Mouse (Mus musculus) lung, postnatal 0 days (tissue): ENCODE measurements around the gene Car14. TPM values are rescaled to one million over a fixed set of nuclear protein-coding genes. Genes with fewer than 3 reads are reported as not detected.
"Not testable (repeated sequence)": the region's sequence is repeated elsewhere in the genome, so short reads cannot be mapped to it uniquely, and the experiment has no call there.

Experiments used
- ATAC-seq: fragments of 200-750 bp; cut with Nextera tagmentation; 2 replicates; pipeline ENCODE4 v1.8.0; 2017; ENCODE audit warnings: moderate library complexity
- DNase-seq: peaks from one replicate; pipeline ENCODE4 v3.0.0-alpha.2; 2016; ENCODE audit warnings: low spot score
- H3K27ac ChIP-seq: fragments of 300-500 bp; sonication (generic); 2 replicates; pipeline ENCODE4 v1.5.1; 2014; ENCODE audit warnings: antibody characterized with exemption, mild to moderate bottlenecking, low read length, mixed read lengths
- H3K27me3 ChIP-seq: fragments of 300-500 bp; sonication (generic); replicated peaks from 2 replicates; pipeline ENCODE4 v1.6.1; 2014; ENCODE audit warnings: low read length, mixed read lengths; ENCODE audit not compliant: insufficient read depth
- H3K36me3 ChIP-seq: fragments of 300-500 bp; sonication (generic); 2 replicates; pipeline ENCODE4 v1.6.1; 2014; ENCODE audit warnings: low read length, mixed read lengths; ENCODE audit not compliant: insufficient read depth
- H3K4me1 ChIP-seq: fragments of 300-500 bp; sonication (generic); 2 replicates; pipeline ENCODE4 v1.6.1; 2014; ENCODE audit warnings: antibody characterized with exemption, low read depth, low read length, mixed read lengths; ENCODE audit not compliant: insufficient read depth
- H3K4me2 ChIP-seq: fragments of 300-500 bp; sonication (generic); replicated peaks from 2 replicates; pipeline ENCODE4 v1.6.1; 2014; ENCODE audit warnings: low read depth, mild to moderate bottlenecking, low read length, moderate library complexity, mixed read lengths
- H3K4me3 ChIP-seq: fragments of 300-500 bp; sonication (generic); 2 replicates; pipeline ENCODE4 v1.5.1; 2014; ENCODE audit warnings: low read depth, low read length
- H3K9ac ChIP-seq: fragments of 300-500 bp; sonication (generic); replicated peaks from 2 replicates; pipeline ENCODE4 v1.6.1; 2014; ENCODE audit warnings: low read depth, mild to moderate bottlenecking
- H3K9me3 ChIP-seq: fragments of 300-500 bp; sonication (generic); 2 replicates; pipeline ENCODE4 v1.6.1; 2016; ENCODE audit warnings: low read length, mixed read lengths
- CTCF ChIP-seq: IDR thresholded peaks from 2 replicates; pipeline ENCODE4 v1.5.1; 2016; ENCODE audit warnings: antibody characterized with exemption, mild to moderate bottlenecking
- EP300 ChIP-seq: IDR thresholded peaks from 2 replicates; pipeline ENCODE4 v1.6.1; 2016; ENCODE audit warnings: antibody characterized with exemption, mild to moderate bottlenecking, control low read depth
- WGBS: fragments of 180-500 bp; shearing (Covaris S2); extraction: QIAGEN DNeasy Blood & Tissue Kit; methylation state at CpG from one replicate; pipeline ENCODE4 v1.1.7; 2014; 5-methylcytosine and 5-hydroxymethylcytosine counted together
- polyA plus RNA-seq: library from polyadenylated mRNA; unstranded; fragments of >200 nt; fragmentation: Nextera tagmentation; extraction: Ambion mirVana; gene quantifications from 2 replicates; pipeline ENCODE4 v1.2.1, GENCODE M21; 2015

Car14 gene
- polyA plus RNA-seq, 1 experiment from 2014 or later: 4.4 TPM

DNA sequence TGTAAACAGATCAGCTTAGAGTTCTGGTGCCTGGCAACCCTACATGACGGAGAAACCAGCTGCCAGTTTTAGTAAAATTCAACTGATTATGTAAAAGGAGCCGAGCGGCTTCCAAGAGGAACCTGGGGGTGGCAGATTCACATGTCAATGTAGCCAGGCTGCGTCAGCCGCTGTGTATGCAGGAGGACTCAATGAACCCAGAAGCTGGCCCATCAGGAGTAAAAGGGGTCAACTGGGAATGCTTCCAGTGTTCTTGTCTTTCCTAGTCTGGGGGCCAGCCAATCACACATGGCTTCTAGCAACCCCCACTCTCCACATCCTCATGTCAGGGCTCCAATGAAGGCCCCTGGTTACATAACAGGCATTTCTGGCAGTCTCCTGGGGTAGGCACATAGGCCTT, 39.4 kb downstream of the Car14 start:
- ATAC-seq: no peak
- 75% methylated on average over 5 of the region's 5 CpGs for WGBS
- Histone ChIP-seq H3K9me3 (no peaks in the 10 kb centered on the region), H3K9ac (no peak overlapping the region), H3K27ac (no peak overlapping the region), H3K4me1 (no peaks in the 10 kb centered on the region), H3K36me3 (0 out of 2 replicates have a peak, but pooled peaks cover 8% of the 10 kb centered on the region), H3K4me2 (no peak overlapping the region), H3K27me3 (no peaks in the 10 kb centered on the region), H3K4me3 (no peak overlapping the region)
- TF ChIP-seq EP300 (no peak), CTCF (no peak)
- DNase-seq: no peak

DNA sequence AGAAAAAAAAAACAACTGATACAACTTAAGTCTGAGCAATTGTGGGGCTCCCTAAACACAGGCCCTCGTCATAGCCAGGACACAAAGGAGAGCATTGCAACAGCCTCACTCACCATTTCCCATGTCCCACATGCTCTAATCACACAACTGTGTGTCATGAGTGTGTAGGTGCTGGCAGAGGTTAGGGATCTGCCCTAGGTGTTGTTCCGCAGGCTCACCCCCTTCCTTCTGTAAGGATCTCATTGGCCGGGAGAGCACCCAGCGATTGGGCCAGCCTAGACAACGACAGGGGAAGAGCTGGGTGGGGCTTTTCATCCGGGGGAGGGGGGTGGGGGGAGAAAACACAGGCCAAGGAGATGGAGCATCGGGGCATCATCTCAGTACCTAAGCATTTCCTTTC, 40.9 kb downstream of the Car14 start:
- H3K4me2 ChIP-seq: no peak overlapping the region
- H3K9me3 ChIP-seq: no peaks in the 10 kb centered on the region
- no peaks in the 10 kb centered on the region for H3K4me1 ChIP-seq
- no peak for TF ChIP-seq EP300
- WGBS: 63% methylated on average over 7 of the region's 7 CpGs
- H3K4me3 ChIP-seq: no peak overlapping the region
- no peak overlapping the region for H3K9ac ChIP-seq
- H3K27ac ChIP-seq: no peak overlapping the region
- no peak for ATAC-seq
- no peak for DNase-seq
- H3K36me3 ChIP-seq: 0 out of 2 replicates have a peak, but pooled peaks cover 8% of the 10 kb centered on the region
- no peaks in the 10 kb centered on the region for H3K27me3 ChIP-seq

DNA sequence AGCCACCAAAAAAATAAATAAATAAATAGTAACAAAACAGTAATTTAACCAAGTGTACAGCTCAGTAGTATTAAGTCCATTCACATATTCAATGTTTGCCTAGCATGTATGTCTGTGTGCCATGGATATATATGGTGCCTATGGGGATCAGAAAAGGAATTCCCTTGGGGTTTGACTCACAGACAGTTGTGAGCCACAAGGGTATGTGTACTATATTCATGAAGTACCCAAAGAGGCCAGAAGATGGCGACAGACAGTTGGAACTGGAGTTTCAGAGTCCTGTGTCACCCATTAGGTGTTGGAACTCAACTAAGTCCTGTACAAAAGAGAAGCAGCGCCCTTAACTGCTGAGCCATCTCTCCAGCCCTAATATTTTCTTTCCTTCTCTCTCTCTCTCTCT, 42.7 kb downstream of the Car14 start:
- Histone ChIP-seq H3K4me2 (no peak overlapping the region), H3K27ac (no peak overlapping the region), H3K36me3 (0 out of 2 replicates have a peak, but pooled peaks cover 8% of the 10 kb centered on the region), H3K4me3 (no peak overlapping the region), H3K4me1 (no peaks in the 10 kb centered on the region), H3K9ac (no peak overlapping the region), H3K9me3 (no peaks in the 10 kb centered on the region), H3K27me3 (no peaks in the 10 kb centered on the region)
- ATAC-seq (peak; percentile 83), DNase-seq (peak; percentile 89)
- no peak for TF ChIP-seq EP300
- TF ChIP-seq CTCF: peak; percentile 88
- 42% methylated on average over 2 of the region's 2 CpGs for WGBS

DNA sequence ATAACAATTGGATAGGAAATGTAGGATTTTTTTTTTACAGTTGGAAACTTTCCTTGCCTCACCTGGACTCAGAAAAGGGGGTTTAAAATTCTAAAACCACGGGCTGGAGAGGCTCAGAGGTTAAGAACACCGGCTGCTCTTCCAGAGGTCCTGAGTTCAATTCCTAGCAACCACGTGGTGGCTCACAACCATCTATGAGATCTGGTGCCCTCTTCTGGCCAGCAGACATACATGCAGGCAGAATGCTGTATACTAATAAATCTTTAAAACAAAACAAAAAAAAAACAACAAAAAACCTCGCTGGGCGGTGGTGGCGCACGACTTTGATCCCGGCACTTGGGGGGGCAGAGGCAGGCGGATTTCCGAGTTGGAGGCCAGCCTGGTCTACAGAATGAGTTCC, 43.3 kb downstream of the Car14 start:
- DNase-seq (no peak), ATAC-seq (no peak)
- Histone ChIP-seq H3K9ac (no peak overlapping the region), H3K9me3 (no peaks in the 10 kb centered on the region), H3K4me3 (no peak overlapping the region), H3K4me2 (no peak overlapping the region), H3K27me3 (no peaks in the 10 kb centered on the region), H3K36me3 (0 out of 2 replicates have a peak, but pooled peaks cover 8% of the 10 kb centered on the region), H3K27ac (no peak overlapping the region), H3K4me1 (no peaks in the 10 kb centered on the region)
- no peak for TF ChIP-seq EP300
- TF ChIP-seq CTCF: peak; percentile 64
- 78% methylated on average over 10 of the region's 10 CpGs for WGBS

DNA sequence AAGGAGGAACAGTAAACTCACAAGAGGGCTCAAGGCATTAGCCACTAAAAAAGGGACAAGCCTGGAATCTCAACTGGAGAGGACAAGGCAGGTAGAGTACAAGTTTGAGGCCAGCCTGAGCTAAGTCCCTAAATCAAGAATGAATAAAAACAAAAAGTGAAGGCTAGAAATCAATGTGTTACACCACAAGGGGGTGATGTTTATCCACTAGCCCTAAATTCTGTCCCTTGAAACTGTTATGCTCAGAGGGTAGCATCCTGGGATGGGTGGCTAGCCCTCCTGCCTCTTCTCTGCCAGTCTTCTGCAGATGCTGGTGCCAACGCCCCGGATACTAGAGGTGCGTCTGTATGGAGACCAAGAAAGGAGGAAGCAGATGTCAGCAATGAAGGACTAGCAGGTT, 44.2 kb downstream of the Car14 start:
- DNase-seq (no peak), ATAC-seq (no peak)
- Histone ChIP-seq H3K9me3 (no peaks in the 10 kb centered on the region), H3K4me3 (no peak overlapping the region), H3K36me3 (0 out of 2 replicates have a peak, but pooled peaks cover 6% of the 10 kb centered on the region), H3K27ac (no peak overlapping the region), H3K27me3 (no peaks in the 10 kb centered on the region), H3K4me1 (no peaks in the 10 kb centered on the region), H3K4me2 (no peak overlapping the region), H3K9ac (no peak overlapping the region)
- 88% methylated on average over 3 of the region's 3 CpGs for whole genome bisulfite sequencing
- TF ChIP-seq EP300 (no peak), CTCF (peak; percentile 48)

DNA sequence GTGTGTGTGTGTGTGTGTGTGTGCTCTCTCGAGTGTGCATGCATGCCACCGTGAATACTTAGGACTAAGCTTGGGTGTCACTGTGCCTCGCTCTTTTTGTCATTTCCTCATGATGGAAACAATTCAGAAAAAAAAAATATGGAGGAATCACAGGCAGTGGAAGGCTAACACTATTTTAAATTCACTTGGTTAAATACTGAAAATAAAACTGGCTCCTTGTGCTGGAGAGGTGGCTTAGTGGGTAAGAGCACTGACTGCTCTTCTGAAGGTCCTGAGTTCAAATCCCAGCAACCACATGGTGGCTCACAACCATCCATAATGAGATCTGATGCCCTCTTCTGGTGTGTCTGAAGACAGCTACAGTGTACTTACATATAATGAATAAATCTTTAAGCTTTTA, 46.2 kb downstream of the Car14 start:
- H3K27me3 ChIP-seq, ATAC-seq, H3K9ac ChIP-seq, H3K4me2 ChIP-seq, H3K4me1 ChIP-seq, H3K27ac ChIP-seq, DNase-seq, H3K4me3 ChIP-seq, H3K9me3 ChIP-seq, H3K36me3 ChIP-seq: not testable (repeated sequence)
- WGBS: 88% methylated on average over 3 of the region's 3 CpGs

DNA sequence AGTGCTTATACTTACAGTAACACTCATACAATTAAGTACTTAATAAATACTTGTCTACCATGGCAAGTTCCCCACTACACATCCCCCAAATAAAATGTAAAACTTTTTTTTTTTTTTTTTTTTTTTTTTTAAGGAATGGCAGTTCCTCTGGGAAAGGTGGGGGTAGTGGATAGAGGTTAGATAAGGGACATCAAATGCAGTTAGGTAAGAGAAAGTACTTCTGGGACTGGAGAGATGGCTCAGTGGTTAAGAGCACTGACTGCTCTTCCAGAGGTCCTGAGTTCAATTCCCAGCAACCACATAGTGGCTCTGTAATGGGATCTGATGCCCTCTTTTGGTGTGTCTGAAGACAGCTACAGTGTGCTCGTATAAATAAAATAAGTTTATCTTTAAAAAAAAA, 47.4 kb downstream of the Car14 start:
- not testable (repeated sequence) for DNase-seq, H3K27ac ChIP-seq, H3K36me3 ChIP-seq, H3K9me3 ChIP-seq, H3K4me1 ChIP-seq, H3K4me2 ChIP-seq, H3K4me3 ChIP-seq, ATAC-seq, H3K27me3 ChIP-seq, H3K9ac ChIP-seq
- 74% methylated on average over 1 of the region's 1 CpGs for WGBS
